Mouse (Mus musculus) gonadal fat pad, adult 2 months (tissue): ENCODE data around the gene Fut11. TPM values are rescaled to one million over a fixed set of nuclear protein-coding genes. Genes with fewer than 3 reads are reported as not detected.

Experiments used
- DNase-seq: peaks from one replicate; pipeline ENCODE4 v3.0.0-alpha.2; 2012; ENCODE audit warnings: low read depth
- polyA plus RNA-seq: library from polyadenylated mRNA; depleted of rRNA; stranded (reverse); fragments of >200 nt; gene quantifications from 2 replicates; pipeline ENCODE4 v1.2.3, GENCODE M21; 2012

Fut11 gene
- polyA plus RNA-seq, 1 experiment: 13.0 TPM

GRCm38 (mm10) chr14:20718443-20718842, 23.7 kb downstream of the Fut11 start:
- DNase-seq: no peak

- no peak for DNase-seq
These were observed 25.0 kb downstream of the Fut11 start for GRCm38 (mm10) chr14:20719767-20720166.

- no peak for DNase-seq
These were observed 26.6 kb downstream of the Fut11 start for GRCm38 (mm10) chr14:20721371-20721770.

- DNase-seq: no peak
These were observed 28.2 kb downstream of the Fut11 start for GRCm38 (mm10) chr14:20723006-20723405.

GRCm38 (mm10) chr14:20724043-20724442, 29.3 kb downstream of the Fut11 start:
- DNase-seq: no peak

- DNase-seq: no peak
These were observed 31.0 kb downstream of the Fut11 start for GRCm38 (mm10) chr14:20725660-20726339.

- DNase-seq: no peak
These were observed 35.1 kb downstream of the Fut11 start for GRCm38 (mm10) chr14:20729871-20730270.

GRCm38 (mm10) chr14:20730853-20731602, 36.3 kb downstream of the Fut11 start:
- no peak for DNase-seq

- DNase-seq: no peak
These were observed 38.5 kb downstream of the Fut11 start for GRCm38 (mm10) chr14:20733041-20733951.

- no peak for DNase-seq
These were observed 39.4 kb downstream of the Fut11 start, which contains the start of gene Ndst2 for GRCm38 (mm10) chr14:20733952-20734774. Gene Ndst2, minus strand, starts transcription at chr14:20734562.

- no peak for DNase-seq
These were observed 40.3 kb downstream of the Fut11 start for GRCm38 (mm10) chr14:20735052-20735451.

GRCm38 (mm10) chr14:20735892-20736390, 41.2 kb downstream of the Fut11 start:
- no peak for DNase-seq

- no peak for DNase-seq
These were observed 42.5 kb downstream of the Fut11 start for GRCm38 (mm10) chr14:20737306-20737705.

GRCm38 (mm10) chr14:20738511-20738910, 43.7 kb downstream of the Fut11 start:
- DNase-seq: no peak

GRCm38 (mm10) chr14:20741301-20741700, 46.5 kb downstream of the Fut11 start:
- DNase-seq: no peak

- DNase-seq: no peak
These were observed 48.8 kb downstream of the Fut11 start for GRCm38 (mm10) chr14:20743614-20744013.

- no peak for DNase-seq
These were observed 52.2 kb downstream of the Fut11 start for GRCm38 (mm10) chr14:20746935-20747334.

- DNase-seq: no peak
These were observed 53.6 kb downstream of the Fut11 start for GRCm38 (mm10) chr14:20748388-20748787.

GRCm38 (mm10) chr14:20749494-20750051, 54.8 kb downstream of the Fut11 start:
- no peak for DNase-seq

- no peak for DNase-seq
These were observed 55.7 kb downstream of the Fut11 start for GRCm38 (mm10) chr14:20750503-20750902.
